ENCODE assay signal across 25 mouse cellular contexts in the genomic region with DNA sequence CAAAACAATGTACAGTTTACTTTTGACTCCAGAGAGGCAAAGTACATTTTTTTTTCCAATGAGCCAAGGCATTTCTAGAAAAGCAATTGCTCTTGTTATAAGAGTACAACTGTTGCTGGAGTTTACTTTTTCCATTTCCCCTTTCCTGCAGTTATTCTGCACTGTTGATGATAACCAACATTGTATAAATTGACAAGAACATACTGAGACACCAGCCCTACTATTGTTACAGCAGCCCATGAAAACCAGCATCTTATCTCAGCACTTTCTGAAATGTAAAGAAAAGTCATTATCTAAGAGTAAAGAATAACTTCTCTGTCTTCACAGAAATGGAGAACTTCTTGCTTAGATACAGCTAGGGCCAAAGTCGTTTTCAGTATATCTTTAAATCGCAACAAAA.
"Had no signal": no experiment of that assay in that cellular context is flagged by ENCODE, and none has a peak within 500 bp of the region (broad histone marks: within the 10 kb centered on the region; RNA-seq: fewer than 3 reads in every experiment).

No protein-coding gene starts in this region.

- H3K9ac ChIP-seq: embryonic facial prominence, embryonic 12.5 days; embryonic facial prominence, embryonic 13.5 days; embryonic facial prominence, embryonic 15.5 days; forebrain, embryonic 12.5 days; forebrain, embryonic 13.5 days; forebrain, embryonic 15.5 days; forebrain, postnatal 0 days had no signal

- H3K27me3 ChIP-seq: embryonic facial prominence, embryonic 12.5 days; embryonic facial prominence, embryonic 13.5 days; embryonic facial prominence, embryonic 15.5 days; forebrain, embryonic 12.5 days; forebrain, embryonic 13.5 days; forebrain, embryonic 15.5 days had no signal

- H3K4me3 ChIP-seq: embryonic facial prominence, embryonic 10.5 days; embryonic facial prominence, embryonic 12.5 days; embryonic facial prominence, embryonic 13.5 days; embryonic facial prominence, embryonic 15.5 days; erythroblast, embryonic 14.5 days; forebrain, embryonic 10.5 days; forebrain, embryonic 12.5 days; forebrain, embryonic 13.5 days; forebrain, embryonic 15.5 days; gastrocnemius, adult 2 months; heart, adult 2 months; heart, embryonic 10.5 days had no signal

- H3K4me1 ChIP-seq: embryonic facial prominence, embryonic 10.5 days; embryonic facial prominence, embryonic 12.5 days; embryonic facial prominence, embryonic 13.5 days; embryonic facial prominence, embryonic 15.5 days; forebrain, embryonic 10.5 days; forebrain, embryonic 12.5 days; forebrain, embryonic 13.5 days; forebrain, embryonic 15.5 days; heart, embryonic 10.5 days had no signal

- H3K36me3 ChIP-seq: embryonic facial prominence, embryonic 10.5 days; embryonic facial prominence, embryonic 12.5 days; embryonic facial prominence, embryonic 13.5 days; embryonic facial prominence, embryonic 15.5 days; forebrain, embryonic 10.5 days; forebrain, embryonic 12.5 days; forebrain, embryonic 15.5 days; heart, embryonic 10.5 days had no signal

- DNase-seq: cerebellum, adult 9-11 months; cerebellum, postnatal 10 days; cerebellum, postnatal 14 days; cerebellum, postnatal 25 days; cerebellum, postnatal 36 days; embryo, embryonic 11 days; forebrain, postnatal 0 days; gastrocnemius, adult 2 months; gastrocnemius, postnatal 10 days; gastrocnemius, postnatal 14 days; gastrocnemius, postnatal 25 days; gastrocnemius, postnatal 36 days; heart, adult 11 months; heart, adult 18-20 months; heart, adult 2 months had no signal

- H3K9me3 ChIP-seq: embryonic facial prominence, embryonic 10.5 days; embryonic facial prominence, embryonic 12.5 days; embryonic facial prominence, embryonic 13.5 days; embryonic facial prominence, embryonic 15.5 days; forebrain, embryonic 10.5 days; forebrain, embryonic 12.5 days; forebrain, embryonic 13.5 days; forebrain, embryonic 15.5 days; heart, embryonic 10.5 days had no signal

- H3K27ac ChIP-seq: embryonic facial prominence, embryonic 10.5 days; embryonic facial prominence, embryonic 12.5 days; embryonic facial prominence, embryonic 13.5 days; embryonic facial prominence, embryonic 15.5 days; forebrain, embryonic 10.5 days; forebrain, embryonic 12.5 days; forebrain, embryonic 13.5 days; forebrain, embryonic 15.5 days; gastrocnemius, adult 2 months; heart, adult 2 months; heart, embryonic 10.5 days had no signal
